Mouse (Mus musculus) spleen, postnatal 0 days (tissue): ENCODE results near the gene Itch. TPM values are rescaled to one million over a fixed set of nuclear protein-coding genes. Genes with fewer than 3 reads are reported as not detected.

Experiments
- polyA plus RNA-seq: library from polyadenylated mRNA; unstranded; fragments of >200 nt; fragmentation: Nextera tagmentation; extraction: Ambion mirVana; gene quantifications from 2 replicates; pipeline ENCODE4 v1.2.1, GENCODE M21; 2015

Itch gene
- polyA plus RNA-seq, result 28.0 and 32.2 TPM in 2 replicates

DNA sequence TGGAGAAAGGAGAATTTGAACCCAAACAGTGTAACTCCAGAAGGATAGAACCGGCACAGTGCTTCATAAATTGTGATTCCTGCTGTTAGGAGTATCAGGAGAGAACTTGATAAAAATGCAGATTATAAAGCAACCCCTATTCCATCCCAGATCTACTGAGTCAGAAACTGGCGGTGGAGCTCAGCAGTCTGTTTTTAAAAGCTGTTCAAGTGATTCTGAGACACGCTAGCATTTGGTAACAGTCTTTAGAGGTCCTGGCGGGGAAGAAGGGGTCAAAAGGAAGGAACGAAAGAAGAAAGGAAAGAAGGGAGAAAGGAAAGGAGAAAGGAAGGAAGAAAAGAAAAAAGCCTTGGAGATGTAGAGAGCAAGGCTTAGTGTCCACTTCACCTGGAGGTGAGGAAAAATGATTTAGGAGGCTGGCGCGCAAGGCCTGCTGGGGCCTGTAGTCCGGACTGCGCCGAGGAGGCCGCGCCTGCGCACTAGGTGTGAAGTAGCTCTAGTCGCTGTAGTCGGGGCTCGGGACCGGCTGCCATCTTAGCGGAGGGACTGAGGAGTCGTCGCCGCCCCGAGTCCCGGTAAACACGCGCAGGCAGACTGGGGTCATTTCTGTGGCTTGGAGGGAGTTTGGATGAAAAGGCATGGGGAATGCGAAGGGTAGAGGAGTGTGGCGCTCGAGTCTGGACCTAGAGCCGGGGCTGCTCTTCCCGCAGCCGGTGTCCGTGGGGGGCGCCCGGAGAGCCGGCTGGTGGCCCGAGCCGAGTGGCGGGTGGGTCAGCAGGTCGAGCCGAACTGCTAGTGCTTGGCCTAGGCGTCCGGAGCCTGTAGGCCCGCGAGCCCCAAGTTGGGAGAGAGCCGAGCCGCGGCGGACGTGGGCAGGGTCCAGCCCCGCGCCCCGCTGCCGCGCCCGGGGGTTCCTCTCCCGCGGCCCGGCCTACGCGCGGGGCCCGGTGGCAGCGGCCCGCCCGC, at the start of gene Itch:
Itch (plus strand) TSS at position 499 of the 966 bp plus-strand sequence.

DNA sequence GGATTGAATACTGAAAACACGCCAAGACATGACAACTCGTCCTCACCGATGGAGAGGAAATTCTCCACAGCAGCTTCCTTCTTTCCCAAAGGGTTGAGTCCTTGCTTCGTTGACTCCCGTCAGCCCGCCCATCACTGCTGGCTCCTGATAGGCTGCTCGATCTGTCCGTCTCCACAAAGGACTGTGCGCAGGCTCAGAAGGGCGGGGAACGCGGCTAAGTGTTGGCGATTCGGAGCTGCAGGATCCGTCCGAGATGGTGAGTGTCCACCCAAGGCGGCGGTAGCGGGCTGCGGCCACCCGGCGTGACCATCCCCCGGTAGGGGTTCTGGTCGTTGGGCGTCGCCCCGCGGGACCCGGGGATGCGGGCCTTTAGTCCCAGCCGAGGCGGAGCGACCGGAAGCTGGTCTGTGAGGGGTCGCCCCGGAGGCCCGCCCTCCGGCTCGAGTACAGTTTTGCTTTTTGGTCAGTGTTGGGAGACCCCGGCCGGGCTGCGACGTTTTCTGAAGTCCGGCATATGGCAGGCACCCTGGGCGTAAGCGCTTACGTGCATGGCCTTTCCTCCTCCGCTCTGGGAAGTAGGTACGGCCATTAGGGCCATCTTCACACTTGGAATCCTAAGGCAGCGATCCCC, 103.2 kb downstream of the Itch start, which contains the start of gene Dynlrb1:
Dynlrb1 (plus strand) TSS at position 172 of the 631 bp plus-strand sequence.

DNA sequence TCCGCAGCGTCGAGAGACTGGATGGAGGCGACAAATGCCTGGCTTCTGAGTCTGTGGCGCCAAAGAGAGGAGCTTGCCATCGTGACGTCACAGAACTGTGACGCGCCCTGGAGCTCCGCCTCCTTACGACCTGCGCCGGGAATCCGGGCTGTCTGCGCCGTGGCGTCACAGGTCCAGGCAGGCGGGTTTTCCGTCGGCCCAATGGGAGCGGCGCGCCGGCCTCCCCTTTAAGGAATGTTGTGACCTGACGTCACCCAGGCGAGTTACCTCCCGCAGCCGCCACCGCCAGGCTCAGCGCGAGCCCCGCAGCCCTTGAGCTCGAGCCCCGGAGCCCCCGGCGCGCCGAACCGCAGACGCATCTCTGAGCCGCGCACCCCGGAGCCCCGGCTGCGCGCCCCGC, 142.9 kb downstream of the Itch start, which contains the start of gene Map1lc3a:
Map1lc3a (plus strand) TSS at position 103 of the 400 bp plus-strand sequence.

Other genes with a start within 250 kb of the Itch start
- 86.1 and 92.3 TPM in 2 replicates for gene Eif2s2, start 240.6 kb upstream of the Itch start, polyA plus RNA-seq
- 3.8 and 4.4 TPM in 2 replicates for gene Gm14226, start 115.2 kb upstream of the Itch start, polyA plus RNA-seq
- 45.0 and 48.3 TPM in 2 replicates for gene Ahcy, start 59.0 kb upstream of the Itch start, polyA plus RNA-seq
- gene Dynlrb1, start 103.0 kb downstream of the Itch start, polyA plus RNA-seq, result 162 and 172 TPM in 2 replicates
- gene Map1lc3a, start 142.8 kb downstream of the Itch start, polyA plus RNA-seq, result 45.7 and 54.9 TPM in 2 replicates
- 18.6 and 22.6 TPM in 2 replicates for gene Pigu, start 223.9 kb downstream of the Itch start, polyA plus RNA-seq
- gene Trp53inp2, start 247.6 kb downstream of the Itch start, polyA plus RNA-seq, result 3.8 and 5.0 TPM in 2 replicates